Mouse (Mus musculus): ENCODE data around the gene Pithd1. TPM values are rescaled to one million over a fixed set of nuclear protein-coding genes. Genes with fewer than 3 reads are reported as not detected.

Pithd1 gene
- total RNA-seq, 1 experiment, result 41.6 TPM

DNA sequence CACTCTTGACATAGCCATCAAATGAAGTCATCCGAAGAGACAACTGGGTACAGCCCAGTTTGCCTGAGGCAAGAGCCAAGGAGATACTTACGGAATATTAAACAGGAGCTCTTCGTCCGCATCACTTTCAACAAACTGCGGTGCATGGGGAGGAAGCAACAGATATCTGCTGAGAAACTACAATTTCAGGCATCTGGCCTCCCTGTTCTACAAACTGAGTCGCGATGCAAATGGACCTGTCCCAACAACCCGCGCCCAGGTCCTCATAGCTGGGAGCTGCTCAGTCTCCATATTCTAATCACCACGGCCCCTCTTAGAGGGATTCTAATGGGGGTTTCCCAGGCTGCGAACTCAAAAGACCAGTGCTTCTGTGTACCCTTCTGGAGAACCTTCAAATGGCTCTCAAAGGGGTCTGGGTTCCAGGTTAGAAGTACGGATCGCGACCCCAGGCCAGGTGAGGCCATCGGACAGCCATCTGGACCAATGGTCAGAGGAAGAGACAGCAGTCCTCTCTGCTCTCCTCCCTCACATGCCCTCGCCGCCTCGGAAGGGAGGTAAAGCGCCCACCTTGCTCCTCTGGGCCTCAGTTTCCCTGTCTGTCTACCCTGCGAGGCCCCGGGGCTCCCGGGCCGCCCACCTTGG lies 642 bp downstream of the Pithd1 start:
- H3K36me3 ChIP-seq (ENCODE audit: control insufficient read depth, insufficient read depth, low read length, poor library complexity, severe bottlenecking), result peaks cover 15% of the 10 kb centered on the region
- no peak for TF ChIP-seq HCFC1 (IDR thresholded peaks at IDR 0.05; ENCODE audit: borderline replicate concordance, insufficient read depth, low read length)
- TF ChIP-seq MAFK (IDR thresholded peaks at IDR 0.05; ENCODE audit: insufficient read depth, low read depth, low read length), result no peak
- no peak for TF ChIP-seq CHD2 (IDR thresholded peaks at IDR 0.05; ENCODE audit: low read depth, low read length)
- TF ChIP-seq ZC3H11A (IDR thresholded peaks at IDR 0.05; ENCODE audit: borderline replicate concordance, low read depth, low read length), result no peak
- TF ChIP-seq ZNF384 (IDR thresholded peaks at IDR 0.05; ENCODE audit: low read depth, low read length), result no peak
- H3K9me3 ChIP-seq (ENCODE audit: control insufficient read depth, insufficient read depth, low read depth, low read length), result no peaks in the 10 kb centered on the region
- peak overlapping the region; percentile 89 to 94 for H3K4me3 ChIP-seq (ENCODE audit: insufficient read depth in 1 of 2, low read depth in 1 of 2, low read length in 2 of 2, poor library complexity in 1 of 2, severe bottlenecking in 1 of 2)
- no peak overlapping the region for H3K27ac ChIP-seq (ENCODE audit: insufficient read depth, low read depth, low read length, poor library complexity, severe bottlenecking)
- H3K4me1 ChIP-seq (ENCODE audit: control insufficient read depth in 2 of 2, insufficient read depth in 2 of 2, low read length in 2 of 2, poor library complexity in 1 of 2), result peaks cover 0 to 4% of the 10 kb centered on the region in 2 experiments; a peak in 1 of 4 replicates
- H3K9ac ChIP-seq (ENCODE audit: insufficient read depth, low read depth, low read length, poor library complexity, severe bottlenecking), result peak overlapping the region; percentile 94
- in situ Hi-C loops (cut with MboI; ENCODE audit: low sequenced_read_pairs in 2 of 2, unreplicated experiment in 2 of 2), result no loop called here
- DNase-seq (ENCODE audit: low read depth, low spot score), result no peak

DNA sequence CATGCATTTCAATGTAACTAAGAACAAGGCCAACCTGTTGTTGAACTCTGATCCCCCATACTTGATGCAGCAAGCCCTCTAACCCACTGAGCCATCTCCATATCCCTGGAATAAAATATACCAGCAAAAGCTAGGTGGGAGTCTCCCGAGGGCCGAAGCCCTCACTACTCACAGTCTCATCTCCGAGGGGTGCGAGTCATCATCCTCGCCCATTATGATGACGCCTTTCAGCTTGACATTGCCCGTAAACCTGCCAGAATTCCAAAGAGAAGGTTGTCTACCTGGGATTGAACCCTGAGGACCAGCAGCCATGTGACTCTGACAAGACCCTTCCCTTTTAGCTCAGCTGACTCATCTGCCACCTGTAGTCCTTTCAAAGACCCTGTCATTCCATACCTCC lies 1.3 kb downstream of the Pithd1 start:
- in situ Hi-C loops (cut with MboI; ENCODE audit: low sequenced_read_pairs in 2 of 2, unreplicated experiment in 2 of 2), result no loop called here

DNA sequence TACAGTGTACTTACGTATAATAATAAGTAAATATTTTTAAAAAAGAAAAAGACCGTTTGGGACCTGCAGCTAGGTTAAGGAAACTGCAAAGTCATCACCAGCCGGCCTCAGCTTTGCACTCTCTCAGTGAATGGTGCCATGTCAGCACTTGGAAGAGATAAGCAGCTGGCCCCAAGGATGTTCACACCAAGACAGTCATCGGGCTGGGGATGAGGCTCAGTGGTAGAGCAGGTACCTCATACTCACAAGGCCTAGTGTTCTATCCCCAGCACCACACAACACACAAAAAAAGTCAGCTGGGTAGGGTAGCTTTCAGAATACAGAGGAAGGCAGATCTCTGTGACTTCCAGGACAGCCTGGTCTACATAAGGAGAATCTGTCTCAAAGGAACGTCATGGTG lies 1.9 kb downstream of the Pithd1 start:
- TF ChIP-seq ZNF384 (IDR thresholded peaks at IDR 0.05; ENCODE audit: low read depth, low read length), result no peak
- no peak for TF ChIP-seq ZC3H11A (IDR thresholded peaks at IDR 0.05; ENCODE audit: borderline replicate concordance, low read depth, low read length)
- TF ChIP-seq MAFK (IDR thresholded peaks at IDR 0.05; ENCODE audit: insufficient read depth, low read depth, low read length), result peak; percentile 7; the same call in 1 of the 2 replicates
- peaks cover 17% of the 10 kb centered on the region for H3K36me3 ChIP-seq (ENCODE audit: control insufficient read depth, insufficient read depth, low read length, poor library complexity, severe bottlenecking)
- H3K9me3 ChIP-seq (ENCODE audit: control insufficient read depth, insufficient read depth, low read depth, low read length), result no peaks in the 10 kb centered on the region
- H3K9ac ChIP-seq (ENCODE audit: insufficient read depth, low read depth, low read length, poor library complexity, severe bottlenecking), result no peak overlapping the region
- in situ Hi-C loops (cut with MboI; ENCODE audit: low sequenced_read_pairs in 2 of 2, unreplicated experiment in 2 of 2), result no loop called here
- H3K4me1 ChIP-seq (ENCODE audit: control insufficient read depth in 2 of 2, insufficient read depth in 2 of 2, low read length in 2 of 2, poor library complexity in 1 of 2), result peaks cover 0 to 4% of the 10 kb centered on the region in 2 experiments; a peak in 1 of 4 replicates
- no peak for DNase-seq (ENCODE audit: low read depth, low spot score)
- H3K4me3 ChIP-seq (ENCODE audit: insufficient read depth in 1 of 2, low read depth in 1 of 2, low read length in 2 of 2, poor library complexity in 1 of 2, severe bottlenecking in 1 of 2), result no peak overlapping the region
- no peak overlapping the region; the same call in 1 of the 2 replicates for H3K27ac ChIP-seq (ENCODE audit: insufficient read depth, low read depth, low read length, poor library complexity, severe bottlenecking)

More for the DNA sequence above, 1.3 kb downstream of the Pithd1 start:
- peaks cover 16% of the 10 kb centered on the region for H3K36me3 ChIP-seq (ENCODE audit: control insufficient read depth, insufficient read depth, low read length, poor library complexity, severe bottlenecking)
- H3K9me3 ChIP-seq (ENCODE audit: control insufficient read depth, insufficient read depth, low read depth, low read length), result no peaks in the 10 kb centered on the region
- no peak for DNase-seq (ENCODE audit: low read depth, low spot score)
- H3K4me3 ChIP-seq (ENCODE audit: insufficient read depth in 1 of 2, low read depth in 1 of 2, low read length in 2 of 2, poor library complexity in 1 of 2, severe bottlenecking in 1 of 2), result peak overlapping the region; percentile 89 to 94; a peak in 2 of 4 replicates
- TF ChIP-seq CHD2 (IDR thresholded peaks at IDR 0.05; ENCODE audit: low read depth, low read length) (no peak), MAFK (IDR thresholded peaks at IDR 0.05; ENCODE audit: insufficient read depth, low read depth, low read length) (no peak), HCFC1 (IDR thresholded peaks at IDR 0.05; ENCODE audit: borderline replicate concordance, insufficient read depth, low read length) (no peak), ZNF384 (IDR thresholded peaks at IDR 0.05; ENCODE audit: low read depth, low read length) (no peak), ZC3H11A (IDR thresholded peaks at IDR 0.05; ENCODE audit: borderline replicate concordance, low read depth, low read length) (no peak)
- no peak overlapping the region for H3K9ac ChIP-seq (ENCODE audit: insufficient read depth, low read depth, low read length, poor library complexity, severe bottlenecking)
- no peak overlapping the region for H3K27ac ChIP-seq (ENCODE audit: insufficient read depth, low read depth, low read length, poor library complexity, severe bottlenecking)
- H3K4me1 ChIP-seq (ENCODE audit: control insufficient read depth in 2 of 2, insufficient read depth in 2 of 2, low read length in 2 of 2, poor library complexity in 1 of 2), result peaks cover 0 to 4% of the 10 kb centered on the region in 2 experiments; a peak in 1 of 4 replicates

DNA sequence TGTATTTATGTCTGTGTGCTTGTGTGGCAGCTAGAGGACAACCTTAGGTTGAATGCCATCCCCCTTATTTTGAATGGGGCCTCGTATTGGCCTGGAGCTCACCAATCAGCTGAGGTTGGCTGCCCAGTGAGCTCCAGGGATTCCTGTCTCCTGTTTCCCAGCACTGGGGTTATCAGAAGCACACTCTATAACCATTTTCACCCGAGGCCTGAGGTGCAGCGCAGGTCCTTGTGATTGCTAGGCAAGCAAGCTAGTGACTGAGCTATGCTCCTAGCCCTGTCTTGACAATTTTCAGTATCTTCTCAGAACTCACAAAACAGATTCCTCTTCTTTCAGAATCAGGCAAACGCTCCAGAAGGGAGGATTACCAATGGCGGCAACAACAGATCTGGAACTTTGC lies 2.5 kb downstream of the Pithd1 start:
- H3K9ac ChIP-seq (ENCODE audit: insufficient read depth, low read depth, low read length, poor library complexity, severe bottlenecking), result no peak overlapping the region
- peaks cover 17% of the 10 kb centered on the region for H3K36me3 ChIP-seq (ENCODE audit: control insufficient read depth, insufficient read depth, low read length, poor library complexity, severe bottlenecking)
- H3K4me3 ChIP-seq (ENCODE audit: insufficient read depth in 1 of 2, low read depth in 1 of 2, low read length in 2 of 2, poor library complexity in 1 of 2, severe bottlenecking in 1 of 2), result no peak overlapping the region
- TF ChIP-seq ZNF384 (IDR thresholded peaks at IDR 0.05; ENCODE audit: low read depth, low read length) (no peak), ZC3H11A (IDR thresholded peaks at IDR 0.05; ENCODE audit: borderline replicate concordance, low read depth, low read length) (no peak), MAFK (IDR thresholded peaks at IDR 0.05; ENCODE audit: insufficient read depth, low read depth, low read length) (no peak), CHD2 (IDR thresholded peaks at IDR 0.05; ENCODE audit: low read depth, low read length) (no peak), HCFC1 (IDR thresholded peaks at IDR 0.05; ENCODE audit: borderline replicate concordance, insufficient read depth, low read length) (no peak)
- H3K4me1 ChIP-seq (ENCODE audit: control insufficient read depth in 2 of 2, insufficient read depth in 2 of 2, low read length in 2 of 2, poor library complexity in 1 of 2), result peaks cover 0 to 4% of the 10 kb centered on the region in 2 experiments; a peak in 1 of 4 replicates
- no peaks in the 10 kb centered on the region for H3K9me3 ChIP-seq (ENCODE audit: control insufficient read depth, insufficient read depth, low read depth, low read length)
- H3K27ac ChIP-seq (ENCODE audit: insufficient read depth, low read depth, low read length, poor library complexity, severe bottlenecking), result no peak overlapping the region
- in situ Hi-C loops (cut with MboI; ENCODE audit: low sequenced_read_pairs in 2 of 2, unreplicated experiment in 2 of 2), result no loop called here
- DNase-seq (ENCODE audit: low read depth, low spot score), result no peak

All from ES-E14 (cell line).